Mouse (Mus musculus) bone marrow macrophage, adult 2 months (primary cell): Measurements from ENCODE around the gene Gm9602.
"Not testable (repeated sequence)": the region's sequence is repeated elsewhere in the genome, so short reads cannot be mapped to it uniquely, and the experiment has no call there.

Experiments used
- CTCF ChIP-seq: IDR thresholded peaks from 2 replicates; pipeline ENCODE4 v1.5.1; 2012; ENCODE audit warnings: low read depth, mild to moderate bottlenecking, low read length, moderate library complexity
- POLR2A ChIP-seq: IDR thresholded peaks from 2 replicates; pipeline ENCODE4 v1.6.1; 2012; ENCODE audit warnings: mild to moderate bottlenecking, low read depth, low read length, borderline replicate concordance

DNA sequence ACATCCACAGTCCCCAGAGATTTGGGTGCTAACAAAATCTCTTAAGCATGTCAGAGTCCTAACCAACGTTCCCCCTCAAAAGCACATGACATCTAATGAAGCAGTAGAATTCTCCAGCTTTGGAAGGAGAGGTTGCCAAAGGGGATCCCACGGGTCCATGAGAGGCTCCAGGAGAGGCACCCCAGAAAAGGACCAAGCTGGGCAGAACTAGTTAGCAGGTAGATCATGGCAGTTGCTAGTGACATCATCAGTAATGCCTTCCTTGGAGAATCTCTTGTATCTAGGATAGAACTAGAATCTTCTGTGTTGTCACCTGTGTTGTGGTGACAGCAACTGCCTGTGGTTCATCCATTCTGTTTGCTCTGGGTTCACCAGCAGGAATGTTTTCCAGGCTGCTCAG is at the start of gene Gm9602:
- not testable (repeated sequence) for TF ChIP-seq CTCF, POLR2A
